Mouse (Mus musculus): ENCODE data around the gene Retreg1.
A peak's percentile ranks its signal among the peaks of the same experiment; 100 is the strongest.

Gene Retreg1

DNA sequence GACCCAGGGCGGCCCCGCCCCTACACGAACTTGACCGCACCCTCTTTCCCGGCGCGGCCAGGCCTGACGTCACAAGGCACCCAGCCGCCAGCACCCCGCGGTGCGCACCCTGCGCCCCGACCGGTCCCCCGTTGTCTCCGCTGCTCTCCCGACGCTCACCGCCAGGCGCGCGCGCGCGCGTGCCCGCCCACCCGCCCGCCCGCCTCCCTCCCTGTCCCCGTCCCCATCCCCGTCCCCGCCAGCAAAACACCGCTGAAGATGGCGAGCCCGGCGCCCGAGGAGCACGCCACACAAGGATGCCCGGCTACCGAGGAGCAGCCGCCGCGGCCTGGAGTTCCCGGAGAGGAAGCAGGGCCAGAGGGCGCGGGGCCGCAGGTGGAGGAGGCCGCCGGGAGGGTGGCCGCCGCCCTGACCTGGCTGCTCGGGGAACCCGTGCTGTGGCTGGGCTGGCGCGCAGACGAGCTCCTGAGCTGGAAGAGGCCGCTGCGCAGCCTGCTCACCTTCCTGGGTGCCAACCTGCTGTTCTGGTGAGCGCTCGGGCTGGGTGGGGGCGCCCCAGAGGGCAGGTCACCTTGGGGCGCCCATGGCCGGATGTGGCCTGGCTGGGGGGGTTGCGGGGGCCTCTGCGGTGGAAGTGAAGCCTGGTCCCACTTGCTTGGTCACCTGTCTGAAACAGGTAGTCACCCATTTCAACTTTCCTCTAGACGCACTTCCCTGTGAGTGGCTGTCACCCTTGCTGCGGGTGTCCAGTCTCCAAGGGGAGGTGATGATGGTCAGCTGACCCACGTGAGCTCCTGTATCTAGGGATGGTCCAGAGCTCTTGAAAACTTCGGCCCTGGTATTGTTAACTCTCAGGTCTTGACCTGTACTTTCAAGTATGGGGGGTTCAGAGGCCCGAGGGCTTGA lies at the start of gene Retreg1:
Gene Retreg1 (plus strand): TSS at position 95 of the 906 bp plus-strand sequence.
- no peak for DNase-seq (ENCODE audit: low read depth, low spot score)

DNA sequence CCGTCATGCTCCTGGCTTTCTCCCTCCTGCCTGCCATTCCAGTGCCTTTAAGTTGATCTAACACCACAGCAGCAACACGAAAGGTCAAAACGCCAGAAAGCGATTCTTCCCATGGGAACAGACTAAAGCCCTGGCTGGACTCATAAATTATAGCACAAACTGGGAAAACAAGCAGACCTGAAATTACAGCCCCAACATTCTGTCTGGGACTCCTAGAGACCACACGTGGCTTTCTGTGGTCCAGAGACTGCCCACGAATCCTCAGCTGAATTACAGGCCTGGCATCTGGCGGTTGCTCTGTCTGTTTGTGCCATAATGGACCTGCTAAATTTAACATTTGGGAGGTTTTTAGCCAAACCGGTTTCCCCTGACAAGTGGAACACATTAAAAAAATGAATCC lies 48.9 kb upstream of the Retreg1 start:
- DNase-seq (ENCODE audit: low read depth, low spot score) = no peak

DNA sequence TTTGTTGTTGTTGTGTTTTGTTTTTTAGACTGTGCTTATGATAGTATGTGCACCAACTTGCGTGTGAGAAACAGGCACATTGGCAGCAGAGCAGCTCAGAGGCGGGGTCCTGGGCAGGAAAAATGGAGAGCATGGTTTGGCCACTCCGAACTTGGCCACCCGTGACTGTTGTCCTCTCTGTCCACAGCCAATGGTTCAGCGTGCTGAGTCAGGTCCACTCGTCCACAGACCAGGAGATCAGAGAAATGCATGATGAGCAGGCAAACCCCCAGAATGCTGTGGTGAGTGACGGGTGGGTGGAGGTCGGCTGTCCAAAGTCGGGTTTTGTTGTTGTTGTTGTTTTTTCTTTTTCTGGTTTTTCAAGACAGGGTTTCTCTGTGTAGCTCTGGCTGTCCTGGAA lies 47.5 kb upstream of the Retreg1 start:
- no peak for DNase-seq (ENCODE audit: low read depth, low spot score)

DNA sequence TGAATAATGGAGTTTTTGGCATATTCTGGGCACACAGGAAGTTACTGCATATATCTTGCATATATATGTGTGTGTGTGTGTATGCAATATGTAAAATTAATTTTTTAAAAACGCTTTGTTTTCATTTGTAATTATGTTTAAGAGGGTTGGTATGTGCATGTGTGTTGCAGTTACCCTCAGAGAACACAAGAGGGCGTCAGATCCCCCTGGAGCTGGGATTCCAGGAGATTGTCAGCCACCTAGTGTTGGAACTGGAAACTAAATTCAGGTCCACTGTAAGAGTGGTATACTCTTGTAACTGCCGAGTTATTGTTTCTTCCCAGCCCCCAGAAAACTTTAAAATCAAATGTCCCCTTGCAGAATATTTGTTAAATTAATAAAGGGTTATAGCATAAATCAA lies 46.6 kb upstream of the Retreg1 start:
- DNase-seq (ENCODE audit: low read depth, low spot score) = peak; percentile 66

DNA sequence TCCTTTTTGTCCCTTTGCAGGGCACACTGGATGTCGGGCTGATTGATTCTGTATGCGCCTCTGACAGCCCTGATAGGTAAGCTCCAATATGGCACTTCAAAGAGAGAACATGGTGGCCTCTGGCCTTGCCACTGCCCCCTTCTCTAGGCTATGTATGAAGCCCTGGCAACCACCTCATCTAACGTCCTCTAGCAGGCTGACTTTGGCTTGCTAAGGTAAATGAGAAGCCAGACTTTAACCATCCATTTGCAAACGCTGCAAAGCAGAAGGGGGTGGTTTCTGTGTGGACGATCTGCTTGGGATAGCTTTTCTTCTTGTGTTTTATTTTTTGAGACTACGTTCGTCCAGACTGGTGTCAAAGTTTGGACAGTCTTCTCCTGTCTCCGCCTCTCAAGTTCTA lies 45.8 kb upstream of the Retreg1 start:
- DNase-seq (ENCODE audit: low read depth, low spot score) = no peak

DNA sequence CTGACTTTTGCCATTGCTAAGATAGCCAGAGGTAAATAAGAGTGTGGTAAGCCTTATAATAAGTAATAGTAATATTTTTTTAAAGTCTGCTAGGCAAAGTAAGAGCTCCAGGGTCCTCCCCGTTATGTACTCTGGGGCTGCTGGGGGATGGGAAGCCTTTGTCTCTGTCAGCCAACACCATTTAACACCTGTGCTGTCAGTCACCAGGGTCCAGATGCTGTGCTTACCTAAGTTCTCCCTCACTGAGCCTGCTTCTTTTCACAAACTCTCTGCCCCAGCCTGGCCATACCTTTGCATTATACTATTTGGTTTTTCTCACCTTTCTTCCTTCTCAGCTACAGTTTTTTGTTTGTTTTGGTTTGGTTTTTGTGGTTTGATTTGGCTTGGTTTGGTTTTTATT lies 45.1 kb upstream of the Retreg1 start:
- no peak for DNase-seq (ENCODE audit: low read depth, low spot score)

DNA sequence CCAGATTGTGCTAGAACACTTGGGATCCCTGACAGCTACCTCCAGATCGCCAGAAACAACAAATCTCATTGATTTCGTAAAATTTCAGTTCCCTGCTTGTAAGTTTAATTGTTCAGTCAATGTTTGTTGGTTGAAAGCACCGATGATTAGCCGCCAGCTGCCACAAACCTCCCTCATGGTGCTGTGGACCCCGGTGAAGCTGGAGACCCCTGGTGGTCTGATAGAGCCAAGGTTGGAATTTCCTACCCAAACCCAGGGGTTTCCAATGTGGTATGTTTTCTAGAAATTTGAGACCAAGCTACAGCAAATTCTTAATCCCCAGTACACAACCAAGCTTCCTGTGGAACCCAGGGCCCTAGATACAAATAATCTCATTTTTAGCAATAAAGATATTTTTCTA lies 41.3 kb upstream of the Retreg1 start:
- no peak for DNase-seq (ENCODE audit: low read depth, low spot score)

DNA sequence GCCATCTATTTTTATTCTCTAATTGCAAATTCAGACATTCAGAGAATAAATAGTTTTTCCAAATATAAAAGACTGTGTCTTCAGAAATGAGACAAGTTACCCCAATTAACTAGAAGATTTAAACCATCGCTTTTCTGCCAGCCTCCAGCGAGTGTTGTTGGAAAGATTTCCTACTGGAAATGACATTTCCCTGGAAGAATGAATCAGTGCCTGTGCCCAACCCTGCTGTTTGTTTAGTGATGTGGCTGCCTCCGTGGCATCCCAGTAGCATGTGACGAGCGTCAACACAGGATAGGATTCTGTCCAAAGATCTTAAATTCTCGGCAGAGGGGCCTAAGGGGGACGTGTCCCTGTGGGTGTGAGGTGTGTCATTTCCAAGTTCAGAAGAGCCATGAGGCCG lies 40.8 kb upstream of the Retreg1 start:
- DNase-seq (ENCODE audit: low read depth, low spot score) = no peak

DNA sequence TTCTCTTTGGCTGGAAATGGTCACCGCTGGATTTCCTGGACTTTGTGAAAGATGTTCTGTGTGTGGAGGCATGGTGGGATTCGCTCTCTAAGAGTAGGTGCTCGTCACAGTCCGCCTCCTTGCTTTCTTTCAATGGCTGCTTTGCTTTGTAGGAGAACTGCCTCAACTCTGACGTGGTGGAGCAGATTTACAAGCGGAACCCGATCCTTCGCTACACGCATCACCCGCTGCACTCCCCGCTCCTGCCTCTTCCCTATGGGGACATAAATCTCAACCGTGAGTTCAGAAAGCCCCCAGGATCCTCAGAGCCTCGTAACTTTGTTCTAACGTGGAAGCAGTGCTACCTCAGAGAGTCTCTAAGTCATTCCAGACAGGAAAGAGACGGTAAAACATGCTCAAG lies 39.9 kb upstream of the Retreg1 start:
- peak; percentile 27 for DNase-seq (ENCODE audit: low read depth, low spot score)

DNA sequence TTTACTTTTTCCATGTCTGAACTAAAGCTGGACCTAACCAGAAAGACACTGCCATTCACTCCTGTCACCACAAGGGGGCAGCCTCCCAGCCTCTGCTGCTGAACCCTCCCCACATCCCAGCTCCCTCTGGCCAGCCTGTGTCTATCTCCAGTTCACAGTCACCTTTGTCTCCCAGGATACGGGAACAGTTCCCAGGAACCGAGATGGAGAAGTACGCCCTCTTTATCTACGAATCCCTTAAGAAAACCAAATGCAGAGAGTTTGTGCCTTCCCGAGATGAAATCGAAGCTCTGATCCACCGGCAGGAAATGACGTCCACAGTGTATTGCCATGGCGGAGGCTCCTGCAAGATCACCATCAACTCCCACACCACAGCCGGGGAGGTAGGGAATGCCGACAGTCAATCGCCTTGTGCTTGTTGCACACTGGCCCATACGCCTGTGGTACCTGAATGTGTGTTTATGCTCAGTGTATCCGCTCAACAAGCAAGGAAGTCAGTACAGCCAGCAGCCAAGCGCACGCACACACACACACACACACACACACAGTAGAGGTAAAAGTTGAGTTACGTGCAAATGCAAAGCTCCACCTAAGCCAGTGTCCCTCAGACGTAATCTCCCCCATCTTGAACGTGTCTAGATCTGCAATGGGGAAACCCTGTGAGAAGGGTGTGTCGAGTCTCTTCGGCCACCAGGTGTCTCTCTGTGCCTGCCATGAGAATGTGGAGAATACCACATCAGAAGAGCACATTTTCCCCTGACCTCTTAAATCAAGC lies 37.5 kb upstream of the Retreg1 start:
- peak; percentile 52 for DNase-seq (ENCODE audit: low read depth, low spot score)

DNA sequence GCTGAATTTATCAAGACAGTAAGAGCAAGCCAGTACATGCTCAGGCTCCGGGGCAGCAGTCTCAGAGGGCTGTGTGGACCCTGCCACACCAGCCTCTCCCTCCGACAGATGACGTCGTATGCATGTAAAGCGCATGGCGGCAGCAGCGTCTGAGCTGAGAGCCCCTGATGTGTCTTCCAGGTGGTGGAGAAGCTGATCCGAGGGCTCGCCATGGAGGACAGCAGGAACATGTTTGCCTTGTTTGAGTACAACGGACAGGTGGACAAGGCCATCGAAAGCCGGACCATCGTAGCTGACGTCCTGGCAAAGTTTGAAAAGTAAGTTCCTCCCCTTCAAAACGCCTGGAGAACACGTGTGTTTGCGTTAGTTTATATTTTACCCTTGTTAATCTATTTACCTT lies 36.6 kb upstream of the Retreg1 start:
- DNase-seq (ENCODE audit: low read depth, low spot score) = no peak

DNA sequence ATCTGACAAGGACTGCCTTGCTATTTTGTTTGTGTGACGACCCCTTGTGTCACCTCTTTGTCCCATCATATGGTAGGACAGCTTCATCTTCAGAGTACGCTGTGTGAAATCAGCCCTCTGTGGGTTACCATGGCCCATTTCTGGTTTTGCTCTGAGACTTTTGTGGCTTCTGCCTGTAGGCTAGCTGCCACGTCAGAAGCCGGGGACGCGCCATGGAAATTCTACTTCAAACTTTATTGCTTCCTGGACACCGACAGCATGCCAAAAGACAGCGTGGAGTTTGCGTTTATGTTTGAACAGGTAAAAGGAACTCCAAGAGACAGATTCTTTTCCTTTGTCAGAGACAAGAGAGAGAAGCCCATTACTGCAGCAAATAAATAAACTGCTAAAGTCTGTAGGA lies 36.1 kb upstream of the Retreg1 start:
- DNase-seq (ENCODE audit: low read depth, low spot score) = no peak

DNA sequence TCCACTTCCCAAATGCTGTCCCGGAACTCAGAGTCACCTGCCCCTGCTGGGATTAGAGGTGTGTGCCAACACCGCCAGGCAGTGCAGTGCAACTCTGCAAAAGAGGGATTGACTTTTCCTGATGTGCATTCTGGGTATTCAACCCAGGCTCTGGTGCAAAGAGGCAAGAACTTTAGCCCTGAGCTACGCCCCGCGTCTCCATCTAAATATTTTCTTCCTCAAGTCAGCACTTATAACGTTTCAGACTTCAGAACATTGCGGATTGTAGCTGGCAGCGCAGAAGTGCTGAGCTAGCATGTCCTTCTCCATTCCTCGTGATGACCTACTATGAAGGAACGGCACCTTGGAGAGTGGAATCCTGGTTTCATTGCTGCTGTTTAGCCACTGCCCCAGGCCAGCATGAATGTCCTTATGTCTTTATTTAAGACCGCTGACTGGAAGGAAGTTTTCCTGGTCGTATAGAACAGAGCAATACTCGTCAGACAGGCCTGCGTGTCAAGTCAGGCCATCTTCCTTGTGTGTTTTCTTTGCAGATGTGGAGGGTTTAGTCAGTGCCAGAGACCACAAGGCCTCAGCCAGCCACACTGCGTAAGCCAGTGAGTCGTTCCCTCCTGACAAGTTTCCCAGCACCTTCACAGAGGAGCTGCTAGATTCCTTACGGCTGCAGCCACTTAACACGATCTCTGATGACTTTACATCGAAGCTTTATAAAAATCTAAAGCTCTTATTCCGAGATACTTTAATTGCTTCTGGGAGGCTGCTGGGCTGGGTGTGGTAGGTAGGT lies 34.1 kb upstream of the Retreg1 start:
- DNase-seq (ENCODE audit: low read depth, low spot score) = no peak

DNA sequence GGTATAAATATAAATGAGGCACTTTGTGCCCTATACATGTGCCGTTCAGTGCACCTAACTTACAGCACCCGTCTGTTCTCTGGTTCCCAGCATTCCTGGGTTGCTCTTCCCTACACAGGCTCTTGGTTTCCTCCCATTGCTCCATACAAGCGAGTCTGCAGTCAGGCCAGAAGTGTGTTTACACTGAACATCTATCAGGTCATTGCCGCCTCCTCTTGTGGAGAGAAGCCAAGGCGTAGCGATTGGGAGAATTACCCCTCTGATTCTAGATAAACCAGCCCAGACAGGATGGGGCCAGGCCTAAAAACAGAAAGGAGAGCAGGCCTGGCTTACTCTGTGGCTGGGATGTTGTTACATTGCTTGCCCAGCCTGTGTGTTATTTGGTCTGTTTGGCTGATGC lies 33.3 kb upstream of the Retreg1 start:
- no peak for DNase-seq (ENCODE audit: low read depth, low spot score)

DNA sequence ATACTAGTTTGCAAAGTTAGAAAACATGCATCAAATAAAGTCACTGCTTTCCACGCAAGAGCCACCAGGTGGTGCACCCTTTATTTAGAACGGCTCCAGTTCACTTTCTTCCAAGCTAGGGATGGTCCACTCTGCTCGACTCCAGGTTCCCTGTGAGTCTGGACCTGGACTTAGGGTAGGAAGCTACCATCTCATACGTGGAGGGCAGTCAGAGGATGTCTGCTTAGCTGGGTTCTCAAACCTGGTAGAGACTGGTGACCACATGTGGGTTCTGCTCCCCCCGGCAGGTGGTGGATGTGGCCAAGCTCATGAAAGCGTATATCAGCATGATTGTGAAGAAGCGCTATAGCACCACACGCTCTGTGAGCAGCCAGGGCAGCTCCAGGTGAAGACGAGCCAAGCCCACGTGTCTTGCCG lies 31.1 kb upstream of the Retreg1 start:
- DNase-seq (ENCODE audit: low read depth, low spot score) = no peak

DNA sequence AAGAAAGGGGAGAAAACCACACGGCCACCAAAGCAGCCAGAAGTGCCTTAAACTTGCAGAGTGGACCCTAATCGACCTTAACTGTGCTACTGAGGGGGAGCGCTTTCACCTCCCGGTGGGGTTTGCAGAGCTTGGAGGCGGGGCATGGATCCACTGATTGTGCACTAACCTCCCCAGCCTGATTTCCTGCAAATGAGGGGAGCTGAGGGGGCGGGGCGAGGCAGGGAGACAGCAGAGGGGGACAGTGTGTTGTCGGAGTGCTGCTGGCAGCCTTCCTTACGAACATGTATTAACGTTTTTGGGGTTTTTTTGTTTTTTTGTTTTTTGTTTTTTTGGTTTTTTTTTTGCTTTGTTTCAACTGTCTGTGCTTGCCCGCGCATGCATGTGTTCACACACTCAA lies 30.5 kb upstream of the Retreg1 start:
- DNase-seq (ENCODE audit: low read depth, low spot score) = no peak

DNA sequence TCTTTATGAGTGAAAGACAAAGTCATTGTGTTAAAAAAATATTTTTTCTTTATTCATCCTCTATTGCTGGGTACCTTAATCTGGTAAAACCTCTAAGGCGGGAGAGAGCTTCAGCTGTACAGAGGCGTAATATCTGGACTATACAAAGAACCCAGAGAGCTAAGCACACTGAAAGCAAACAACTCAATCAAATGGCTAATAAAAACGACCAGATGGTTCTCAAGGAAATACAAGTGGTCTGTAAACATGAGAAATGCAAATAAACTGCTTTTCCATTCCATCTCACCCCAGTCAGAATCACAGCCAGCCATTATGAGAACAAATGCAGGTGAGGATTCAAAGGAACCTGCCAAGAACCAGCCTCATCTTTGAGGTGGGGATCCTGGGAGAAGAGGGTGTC lies 28.4 kb upstream of the Retreg1 start:
- DNase-seq (ENCODE audit: low read depth, low spot score) = no peak

DNA sequence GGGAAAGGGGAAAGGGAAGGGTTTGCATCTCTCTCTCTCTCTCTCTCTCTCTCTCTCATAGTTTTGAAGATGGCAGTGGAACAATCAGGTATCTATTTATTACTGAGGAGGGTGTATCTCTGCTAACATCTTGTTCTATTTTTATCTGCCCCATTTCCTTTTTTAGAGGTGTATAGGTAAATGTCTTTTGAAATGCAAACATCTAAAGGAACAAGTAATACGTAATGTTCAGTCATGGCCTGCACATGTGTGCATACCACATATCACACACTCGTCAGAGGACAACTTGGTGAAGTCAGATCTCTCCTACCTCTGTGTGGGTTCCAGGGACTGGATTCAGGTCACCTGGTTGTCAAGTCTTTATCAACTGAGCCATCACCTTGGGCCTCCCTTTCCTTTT lies 25.8 kb upstream of the Retreg1 start:
- DNase-seq (ENCODE audit: low read depth, low spot score) = no peak

DNA sequence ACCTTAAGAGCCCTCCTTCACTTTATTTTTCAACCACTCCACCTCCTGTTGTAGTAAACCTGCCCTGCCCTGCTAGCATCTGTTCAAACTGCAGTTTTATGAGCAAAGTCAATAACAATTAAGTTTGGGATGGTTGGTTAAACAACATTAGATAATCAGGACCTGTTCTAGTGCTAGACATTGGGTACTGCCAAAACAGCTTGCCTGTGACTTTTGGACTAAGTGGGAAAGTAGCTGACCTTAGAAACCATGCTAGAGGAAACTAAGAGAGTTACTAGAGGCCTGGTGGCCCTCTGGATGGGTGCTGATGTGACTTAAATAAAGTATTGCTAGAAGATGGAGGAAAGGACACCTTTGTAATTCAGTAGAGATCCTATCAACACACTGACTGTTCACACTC lies 21.0 kb upstream of the Retreg1 start:
- DNase-seq (ENCODE audit: low read depth, low spot score) = no peak

DNA sequence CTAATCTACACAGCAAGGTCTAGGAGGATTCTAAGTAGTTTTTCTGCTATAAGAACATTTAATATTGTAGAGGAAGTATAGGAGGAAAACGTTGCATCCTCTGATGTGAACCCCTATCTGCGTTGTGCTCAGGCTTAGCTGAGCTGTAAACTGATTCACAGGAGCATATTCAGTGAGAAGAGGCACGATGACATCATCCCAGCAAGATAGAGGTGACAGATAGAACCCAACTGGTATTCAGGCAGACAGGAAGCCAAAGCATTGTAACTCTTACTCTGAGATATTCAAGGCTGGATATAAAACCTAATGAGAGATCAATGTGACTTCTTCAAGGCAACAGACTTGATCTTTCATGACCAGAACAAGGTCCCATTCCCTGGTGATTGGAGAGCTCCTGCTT lies 20.3 kb upstream of the Retreg1 start:
- DNase-seq (ENCODE audit: low read depth, low spot score) = no peak

DNA sequence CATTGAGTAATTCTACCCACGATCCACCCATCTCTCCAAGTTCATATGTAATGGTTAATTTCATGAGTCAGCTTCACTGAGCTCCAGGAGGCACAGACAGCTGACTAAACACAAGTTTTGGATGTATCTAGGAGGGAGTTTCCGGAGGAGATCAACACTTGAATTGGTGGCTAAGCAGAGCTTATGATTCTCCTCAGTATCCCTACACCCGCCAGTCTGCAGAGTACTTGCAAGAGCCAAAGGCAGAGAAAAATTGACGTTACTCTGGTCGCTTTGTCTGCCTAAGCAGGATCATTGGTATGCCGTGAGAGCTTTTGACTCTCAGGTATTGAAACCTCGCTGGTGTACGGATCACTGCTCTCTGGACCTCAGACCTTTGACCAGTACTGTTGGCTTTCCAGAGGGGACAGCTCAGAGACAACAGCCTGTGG lies 16.4 kb upstream of the Retreg1 start:
- DNase-seq (ENCODE audit: low read depth, low spot score) = no peak

DNA sequence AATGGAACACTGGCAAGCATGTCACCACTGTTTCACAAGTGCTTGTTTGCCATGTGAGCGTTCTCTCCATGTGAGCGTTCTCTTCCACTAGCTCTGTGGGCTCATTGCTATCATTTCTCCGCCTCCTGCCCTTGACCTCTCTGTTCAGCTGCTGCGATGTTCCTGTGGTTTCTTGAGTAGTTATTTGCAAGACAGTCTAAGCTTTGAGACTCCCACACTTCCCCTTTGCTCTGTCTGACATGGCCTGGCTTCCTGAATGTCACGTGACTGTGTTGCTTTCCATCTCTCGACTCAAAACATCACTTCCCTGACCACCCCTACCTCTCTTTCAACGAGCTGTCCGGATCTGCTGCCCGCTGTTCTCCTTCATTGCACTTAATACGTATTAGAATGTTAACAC lies 14.5 kb upstream of the Retreg1 start:
- no peak for DNase-seq (ENCODE audit: low read depth, low spot score)

Measured in forelimb bud, embryonic 11.5 days (tissue).